In genomic region chr1:153414114-153414723, GRCm38 (mm10) we compare ENCODE assay signal across 8 mouse cellular contexts. TPM values are rescaled to one million over a fixed set of nuclear protein-coding genes. Genes with fewer than 3 reads are reported as not detected.
DNase-seq lines count a peak whose midpoint lies in the region; ATAC-seq and TF ChIP-seq lines count a peak whose summit lies in the region.
"Not testable (repeated sequence)": the region's sequence is repeated elsewhere in the genome, so short reads cannot be mapped to it uniquely, and the experiment has no call there.

No protein-coding gene starts in this region.

- not testable (repeated sequence) for H3K27me3 ChIP-seq in kidney, adult 2 months (replicated peaks; ENCODE audit: control insufficient read depth, insufficient read depth, low read length); spleen, adult 2 months (ENCODE audit: control insufficient read depth, insufficient read depth, low read length)

- not testable (repeated sequence) for H3K36me3 ChIP-seq in kidney, adult 2 months (ENCODE audit: control insufficient read depth, insufficient read depth, low read length); spleen, adult 2 months (ENCODE audit: control insufficient read depth, insufficient read depth, low read length)

- TF ChIP-seq POLR2A in kidney, adult 2 months (IDR thresholded peaks at IDR 0.05; ENCODE audit: low read depth, low read length), result not testable (repeated sequence)
- peak; percentile 51; the same call in 1 of the 2 replicates for TF ChIP-seq POLR2A in spleen, adult 2 months (IDR thresholded peaks at IDR 0.05; ENCODE audit: low read depth, low read length)

- not testable (repeated sequence) for H3K27ac ChIP-seq in kidney, adult 2 months (ENCODE audit: insufficient read depth, low read depth, low read length)
- H3K27ac ChIP-seq in spleen, adult 2 months (ENCODE audit: insufficient read depth, low read length), result peak overlapping the region; percentile 88

- 91% methylated on average over 24 of the region's 24 CpGs for WGBS in kidney, adult 2 months
- 26% methylated on average over 24 of the region's 24 CpGs for WGBS in spleen, adult 2 months

- not testable (repeated sequence) for TF ChIP-seq CTCF in kidney, adult 2 months (conservative IDR thresholded peaks at IDR 0.05; ENCODE audit: insufficient read depth, insufficient read length, low read depth, low read length); spleen, adult 2 months (IDR thresholded peaks at IDR 0.05; ENCODE audit: extremely low read depth, insufficient read depth, insufficient read length, insufficient replicate concordance)

- H3K4me1 ChIP-seq in kidney, adult 2 months (ENCODE audit: control insufficient read depth, insufficient read depth, low read length); spleen, adult 2 months (ENCODE audit: control insufficient read depth, insufficient read depth, insufficient read length): not testable (repeated sequence)

- intact Hi-C loops in gastrocnemius, postnatal 36 days (cut with DNase I), result not testable (repeated sequence)

- ATAC-seq in megakaryocyte progenitor cell, adult 5-6 weeks (replicated peaks; ENCODE audit: poor library complexity), result peak; percentile 69

- H3K4me3 ChIP-seq in kidney, adult 2 months (ENCODE audit: insufficient read depth, low read depth, low read length), result not testable (repeated sequence)
- H3K4me3 ChIP-seq in spleen, adult 2 months (ENCODE audit: extremely low read depth, insufficient read depth, insufficient read length), result peak overlapping the region; percentile 56; the same call in 1 of the 2 replicates

- peak; percentile 98 for DNase-seq in MEL-GATA-1-ER (ENCODE audit: extremely low read depth, low read depth)
- DNase-seq in cerebellum, adult 18-20 months, result peak; percentile 19 to 22
- DNase-seq in gastrocnemius, postnatal 36 days, result peak; percentile 58 to 65
- DNase-seq in kidney, adult 2 months, result peak; percentile 69
- peak; percentile 46 to 78 for DNase-seq in left cerebral cortex, adult 8-10 months (ENCODE audit: low spot score in 2 of 2)
- DNase-seq in spleen, adult 2 months (ENCODE audit: low read depth in 1 of 2, low spot score in 2 of 2), result peak; percentile 71 to 95
- peak; percentile 61 to 68 for DNase-seq in urinary bladder, postnatal 4 days (ENCODE audit: low spot score in 2 of 2)

RNA-seq across cellular contexts. Expression of gene Shcbp1l, which starts 10.7 kb away (rescaled TPM):
- total RNA-seq in gastrocnemius, postnatal 36 days (2021), result not detected
- polyA plus RNA-seq in kidney, adult 2 months (2012; rRNA removed), result 0.04 and 0.06 TPM in 2 replicates
- total RNA-seq in left cerebral cortex, adult 8-10 months (2022), result 1 to 10 TPM; 3.4 to 3.9 (median 3.8) TPM
- 0.71 and 0.94 TPM in 2 replicates for total RNA-seq in megakaryocyte progenitor cell, adult 5-6 weeks (2015)
- 0.46 and 1.1 TPM in 2 replicates for total RNA-seq in megakaryocyte progenitor cell, adult 5-6 weeks (2017)
- 0.49 and 0.67 TPM in 2 replicates for polyA plus RNA-seq in spleen, adult 2 months (2012; rRNA removed)

Comparison
In these comparisons a context has a peak if more than half of its experiments do, and no peak if none do; other contexts are left out.
1. DNase-seq: peak in every context shown above with its lines; median percentile 98 in MEL-GATA-1-ER; 83 in spleen, adult 2 months; 69 in kidney, adult 2 months; 64 in urinary bladder, postnatal 4 days; 62 in left cerebral cortex, adult 8-10 months; 62 in gastrocnemius, postnatal 36 days; 20 in cerebellum, adult 18-20 months.